Mouse (Mus musculus) heart, embryonic 15.5 days (tissue): ENCODE results near the gene Tab2. TPM values are rescaled to one million over a fixed set of nuclear protein-coding genes. Genes with fewer than 3 reads are reported as not detected.

Source experiments
- ATAC-seq: fragments of 200-750 bp; cut with Nextera tagmentation; replicated peaks from 2 replicates; pipeline ENCODE4 v1.8.0; 2017; ENCODE audit warnings: low read depth, moderate TSS enrichment; ENCODE audit not compliant: insufficient number of reproducible peaks, insufficient read depth, low FRiP score
- H3K27ac ChIP-seq: fragments of 300-500 bp; sonication (generic); 2 replicates; pipeline ENCODE4 v1.5.1; 2015; ENCODE audit warnings: mild to moderate bottlenecking, inconsistent platforms
- H3K27me3 ChIP-seq: fragments of 300-500 bp; sonication (generic); 2 replicates; pipeline ENCODE4 v1.6.1; 2015; ENCODE audit warnings: inconsistent platforms
- H3K36me3 ChIP-seq: fragments of 300-500 bp; sonication (generic); 2 replicates; pipeline ENCODE4 v1.6.1; 2015; ENCODE audit warnings: mild to moderate bottlenecking, inconsistent platforms
- H3K4me1 ChIP-seq: fragments of 300-500 bp; sonication (generic); replicated peaks from 2 replicates; pipeline ENCODE4 v1.6.1; 2015; ENCODE audit warnings: inconsistent platforms
- H3K4me2 ChIP-seq: fragments of 300-500 bp; sonication (generic); 2 replicates; pipeline ENCODE4 v1.6.1; 2015; ENCODE audit warnings: inconsistent platforms, mild to moderate bottlenecking, moderate library complexity
- H3K4me3 ChIP-seq: fragments of 300-500 bp; sonication (generic); 2 replicates; pipeline ENCODE4 v1.5.1; 2015; ENCODE audit warnings: mild to moderate bottlenecking, inconsistent platforms
- H3K9ac ChIP-seq: fragments of 300-500 bp; sonication (generic); 2 replicates; pipeline ENCODE4 v1.6.1; 2015; ENCODE audit warnings: mild to moderate bottlenecking, inconsistent platforms
- H3K9me3 ChIP-seq: fragments of 300-500 bp; sonication (generic); replicated peaks from 2 replicates; pipeline ENCODE4 v1.6.1; 2016; ENCODE audit warnings: inconsistent platforms
- WGBS: fragments of 180-500 bp; shearing (Covaris S2); methylation state at CpG from one replicate; pipeline ENCODE4 v1.1.7; 2015; ENCODE audit warnings: mixed read lengths; 5-methylcytosine and 5-hydroxymethylcytosine counted together
- polyA plus RNA-seq: library from polyadenylated mRNA; unstranded; fragments of >200 nt; fragmentation: Nextera tagmentation; extraction: Ambion mirVana; gene quantifications from 2 replicates; pipeline ENCODE4 v1.2.1, GENCODE M21; 2015

The Tab2 gene
- polyA plus RNA-seq, 1 experiment from 2014 or later, result 13.8 TPM

DNA sequence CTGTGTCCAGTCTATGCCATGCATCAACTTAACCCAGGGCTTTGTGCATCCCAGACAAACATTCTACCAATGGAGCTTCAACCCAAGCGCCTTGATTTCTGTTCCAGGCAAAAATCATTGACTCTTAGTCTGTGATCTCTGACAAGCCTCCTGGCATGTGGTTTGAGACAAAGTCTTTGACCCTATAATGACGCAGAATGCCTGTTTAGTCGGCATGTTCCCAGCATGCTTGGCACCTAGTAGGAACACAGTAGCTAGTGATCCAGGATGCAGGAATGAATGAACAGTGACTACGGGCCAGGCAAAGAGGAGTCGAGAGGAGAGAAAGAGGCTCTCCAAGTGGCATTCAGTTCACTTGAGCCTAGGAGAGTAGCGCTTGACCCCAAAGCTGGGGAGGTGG is 92.6 kb downstream of the Tab2 start:
- Histone ChIP-seq H3K27me3 (peaks cover 19% of the 10 kb centered on the region), H3K4me2 (no peak overlapping the region), H3K9ac (no peak overlapping the region), H3K4me1 (peaks cover 9% of the 10 kb centered on the region), H3K27ac (no peak overlapping the region), H3K4me3 (no peak overlapping the region), H3K9me3 (no peaks in the 10 kb centered on the region), H3K36me3 (no peaks in the 10 kb centered on the region)
- WGBS, result 91% methylated on average over 6 of the region's 6 CpGs
- no peak for ATAC-seq

DNA sequence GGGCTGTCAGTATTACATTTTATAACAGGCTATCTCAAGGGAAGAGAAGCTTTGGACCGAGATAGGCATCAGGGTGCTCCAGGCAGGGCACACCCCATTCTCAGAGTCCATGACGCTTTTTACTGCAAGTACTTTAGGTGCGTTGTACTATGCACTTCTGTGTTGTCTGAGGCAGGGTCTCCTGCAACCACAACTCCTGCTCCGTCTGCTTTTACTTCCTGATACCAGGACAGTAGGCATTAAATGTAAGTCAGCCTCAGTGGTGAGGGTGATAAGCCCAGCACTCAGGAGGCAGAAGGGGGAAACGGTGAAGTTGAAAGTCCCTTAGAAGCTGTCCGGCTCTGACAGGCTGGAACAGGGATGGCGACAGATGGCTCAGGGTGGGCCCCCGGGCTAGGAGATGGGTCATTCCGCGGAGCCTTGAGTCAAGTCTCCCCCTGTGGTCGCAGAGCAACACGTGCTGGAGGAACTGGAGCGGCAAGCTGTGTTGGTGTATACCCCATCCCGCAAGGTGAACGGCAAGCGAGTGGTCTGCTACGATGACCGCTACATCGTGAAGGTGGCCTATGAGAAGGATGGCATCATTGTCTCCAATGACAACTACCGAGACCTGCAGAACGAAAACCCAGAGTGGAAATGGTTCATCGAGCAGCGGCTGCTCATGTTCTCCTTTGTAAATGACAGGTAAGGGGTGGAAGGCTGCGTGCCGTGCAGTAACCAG is 93.9 kb downstream of the Tab2 start:
- no peak for ATAC-seq
- Histone ChIP-seq H3K4me2 (no peak overlapping the region), H3K27me3 (peaks cover 8% of the 10 kb centered on the region), H3K4me3 (no peak overlapping the region), H3K36me3 (no peaks in the 10 kb centered on the region), H3K9ac (no peak overlapping the region), H3K4me1 (peaks cover 4% of the 10 kb centered on the region), H3K27ac (no peak overlapping the region), H3K9me3 (no peaks in the 10 kb centered on the region)
- 89% methylated on average over 25 of the region's 25 CpGs for WGBS

DNA sequence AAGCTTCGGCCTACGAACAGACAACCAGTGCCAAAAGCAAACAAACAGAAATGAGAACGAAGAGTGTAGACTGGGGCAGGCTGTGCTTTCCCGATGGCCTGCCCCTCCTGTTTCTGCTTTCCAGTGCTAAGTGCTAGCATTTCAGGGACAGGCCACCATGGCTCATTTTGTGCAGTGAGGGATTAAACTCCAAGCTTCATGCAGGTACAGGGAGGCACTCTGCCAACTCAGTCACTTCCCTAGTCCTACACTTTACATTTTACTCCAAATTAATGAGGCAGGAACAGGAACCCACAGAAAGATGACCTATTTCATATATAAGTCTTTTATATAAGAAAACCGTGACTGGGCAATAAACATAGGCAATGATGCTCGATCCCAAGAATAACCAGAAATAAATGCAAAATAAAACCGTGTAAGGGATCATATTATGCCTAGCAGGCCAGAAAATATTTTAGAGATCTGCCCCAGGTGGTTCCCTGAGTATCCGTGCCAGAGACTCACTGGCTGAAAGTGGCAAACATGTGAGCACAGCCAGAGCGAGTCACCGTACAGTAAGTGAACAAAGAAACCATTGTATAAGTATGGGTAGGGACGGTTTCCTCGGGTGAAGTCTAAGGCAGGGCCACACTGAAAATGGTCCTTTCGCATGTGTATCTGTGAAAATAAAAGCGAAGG is 94.6 kb downstream of the Tab2 start:
- no peak overlapping the region for H3K4me2 ChIP-seq
- no peaks in the 10 kb centered on the region for H3K4me1 ChIP-seq
- 76% methylated on average over 14 of the region's 14 CpGs for WGBS
- no peak overlapping the region for H3K27ac ChIP-seq
- peaks cover under 1% of the 10 kb centered on the region for H3K27me3 ChIP-seq
- H3K36me3 ChIP-seq, result no peaks in the 10 kb centered on the region
- no peak overlapping the region for H3K9ac ChIP-seq
- H3K9me3 ChIP-seq, result no peaks in the 10 kb centered on the region
- ATAC-seq, result no peak
- H3K4me3 ChIP-seq, result no peak overlapping the region

DNA sequence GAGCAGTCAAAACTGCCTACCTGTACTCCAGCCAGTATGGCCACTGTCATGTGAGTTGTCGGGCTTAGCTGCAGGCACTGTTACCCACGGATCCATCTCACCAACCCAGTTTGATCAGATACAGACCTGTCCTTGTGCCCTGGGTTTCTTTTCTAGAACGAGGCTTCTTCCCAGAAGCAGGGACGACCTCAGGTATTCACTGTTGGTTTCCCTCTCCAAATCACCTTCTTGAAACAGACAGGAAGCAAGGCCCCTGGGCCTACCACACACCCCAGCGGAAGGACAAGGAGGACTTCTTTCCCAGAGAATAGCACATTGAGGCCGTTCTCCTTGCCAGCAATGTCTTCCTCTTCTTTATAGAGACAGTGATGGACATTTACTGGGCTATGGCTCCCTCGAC is 95.5 kb downstream of the Tab2 start:
- Histone ChIP-seq H3K4me3 (no peak overlapping the region), H3K4me2 (no peak overlapping the region), H3K27ac (no peak overlapping the region), H3K9me3 (no peaks in the 10 kb centered on the region), H3K27me3 (no peaks in the 10 kb centered on the region), H3K4me1 (no peaks in the 10 kb centered on the region), H3K9ac (no peak overlapping the region), H3K36me3 (no peaks in the 10 kb centered on the region)
- ATAC-seq, result no peak
- 81% methylated on average over 7 of the region's 7 CpGs for WGBS

Other genes with a start within 250 kb of the Tab2 start
- 30.3 and 32.8 TPM in 2 replicates for gene Katna1, start 230.2 kb downstream of the Tab2 start, polyA plus RNA-seq
- 77.7 and 86.1 TPM in 2 replicates for gene Ginm1, start 163.4 kb downstream of the Tab2 start, polyA plus RNA-seq
- 28.2 and 29.2 TPM in 2 replicates for gene Ppil4, start 163.3 kb downstream of the Tab2 start, polyA plus RNA-seq
- 0.20 and 0.36 TPM in 2 replicates for gene Zc3h12d, start 123.8 kb downstream of the Tab2 start, polyA plus RNA-seq